8 mouse cellular contexts compared by ENCODE assay signal in the genomic region with DNA sequence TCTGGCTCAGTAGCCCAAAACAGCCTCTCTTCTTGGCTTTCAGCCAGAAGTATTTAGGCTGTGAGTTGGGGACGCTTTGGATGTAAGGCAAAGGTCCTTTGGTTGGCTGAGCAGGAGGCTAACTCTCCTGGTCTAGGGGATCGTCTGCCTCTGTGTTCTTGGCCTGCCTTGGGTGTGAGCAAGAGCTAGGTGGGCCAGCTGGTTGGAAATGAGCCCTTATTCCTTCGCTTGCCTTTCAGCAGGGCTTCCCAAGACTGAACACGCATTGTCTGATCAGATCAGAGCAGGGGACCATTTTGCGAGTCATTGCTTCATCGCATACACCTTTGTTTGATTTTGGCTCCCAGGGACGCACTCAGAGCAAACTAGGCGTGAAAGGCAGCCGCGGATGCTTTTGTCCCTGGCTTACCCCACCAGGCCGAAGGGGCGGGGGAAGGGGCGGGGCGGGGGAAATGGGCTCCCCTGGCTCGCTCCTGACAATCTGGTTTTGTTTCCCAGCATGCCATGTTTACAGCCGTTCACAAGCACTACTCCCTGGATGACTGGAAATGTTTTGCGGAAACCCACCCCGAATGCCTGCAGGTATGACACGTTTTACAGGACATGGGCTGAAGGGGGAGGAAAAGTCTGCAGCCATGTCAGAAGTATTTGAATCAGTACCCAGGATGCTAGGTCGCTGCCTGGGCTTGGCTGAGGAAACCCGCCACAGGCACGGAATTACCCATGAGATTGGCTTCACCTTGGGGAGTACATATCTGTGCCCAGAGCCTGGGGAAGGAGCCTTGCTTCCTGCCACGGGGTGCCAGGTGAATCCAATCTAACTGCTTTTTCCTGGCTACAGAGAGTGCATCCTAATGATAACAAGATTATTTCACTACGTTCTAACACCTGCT. TPM values are rescaled to one million over a fixed set of nuclear protein-coding genes. Genes with fewer than 3 reads are reported as not detected.
DNase-seq lines count a peak whose midpoint lies in the region; ATAC-seq lines count a peak whose summit lies in the region.

No protein-coding gene starts in this region.

- H3K27ac ChIP-seq in heart, embryonic 14.5 days (replicated peaks in 1 of 2; ENCODE audit: control insufficient read depth in 1 of 2, insufficient read depth in 1 of 2, low read depth in 2 of 2, low read length in 2 of 2) = peak overlapping the region; percentile 19 to 21; a peak in 3 of 4 replicates
- H3K27ac ChIP-seq in midbrain, embryonic 13.5 days = peak overlapping the region; percentile 62

- no peak for ATAC-seq in heart, embryonic 14.5 days (ENCODE audit: insufficient number of reproducible peaks, insufficient read depth, low FRiP score, low read depth)
- ATAC-seq in midbrain, embryonic 13.5 days = peak; percentile 82

- H3K4me2 ChIP-seq in heart, embryonic 14.5 days (ENCODE audit: low read length) = peak overlapping the region; percentile 53
- peak overlapping the region; percentile 61 for H3K4me2 ChIP-seq in midbrain, embryonic 13.5 days (replicated peaks)

- 11% methylated on average over 24 of the region's 24 CpGs for WGBS in heart, embryonic 14.5 days
- 2% methylated on average over 24 of the region's 24 CpGs for WGBS in midbrain, embryonic 13.5 days

- no peaks in the 10 kb centered on the region for H3K9me3 ChIP-seq in heart, embryonic 14.5 days (ENCODE audit: control insufficient read depth, low read length)
- H3K9me3 ChIP-seq in midbrain, embryonic 13.5 days = no peaks in the 10 kb centered on the region

- peak overlapping the region in 1 of 2 experiments; percentile 8; a peak in 2 of 4 replicates for H3K4me3 ChIP-seq in heart, embryonic 14.5 days (ENCODE audit: control insufficient read depth in 1 of 2, insufficient read depth in 1 of 2, low read depth in 1 of 2, low read length in 2 of 2)
- peak overlapping the region; percentile 34 for H3K4me3 ChIP-seq in midbrain, embryonic 13.5 days (replicated peaks)

- peak; percentile 52 for DNase-seq in adrenal gland, postnatal 14 days
- DNase-seq in adrenal gland, adult 18-20 months (ENCODE audit: low spot score in 2 of 2) = no peak
- DNase-seq in brain, adult 2 months (ENCODE audit: low read depth, low spot score) = peak; percentile 45
- peak; percentile 59 to 79 for DNase-seq in kidney, postnatal 25 days
- no peak for DNase-seq in spleen, postnatal 36 days (ENCODE audit: low spot score in 2 of 2)
- no peak for DNase-seq in thymus, postnatal 4 days

- H3K4me1 ChIP-seq in heart, embryonic 14.5 days (ENCODE audit: control insufficient read depth in 2 of 2, insufficient read depth in 2 of 2, low read length in 2 of 2) = peaks cover 37 to 54% of the 10 kb centered on the region in 2 experiments
- peaks cover 38% of the 10 kb centered on the region for H3K4me1 ChIP-seq in midbrain, embryonic 13.5 days (replicated peaks)

- H3K27me3 ChIP-seq in heart, embryonic 14.5 days (ENCODE audit: control insufficient read depth, insufficient read depth, low read length) = no peaks in the 10 kb centered on the region
- H3K27me3 ChIP-seq in midbrain, embryonic 13.5 days = peaks cover 4% of the 10 kb centered on the region; the same call in 1 of the 2 replicates

- H3K9ac ChIP-seq in heart, embryonic 14.5 days (ENCODE audit: low read length) = peak overlapping the region; percentile 18
- H3K9ac ChIP-seq in midbrain, embryonic 13.5 days (replicated peaks) = peak overlapping the region; percentile 42

- H3K36me3 ChIP-seq in heart, embryonic 14.5 days (ENCODE audit: control insufficient read depth, insufficient read depth, low read length) = peaks cover 58% of the 10 kb centered on the region
- no peaks in the 10 kb centered on the region for H3K36me3 ChIP-seq in midbrain, embryonic 13.5 days

RNA-seq across cellular contexts. Expression of a gene that starts 9.5 kb away (rescaled TPM):
- 142 and 201 TPM in 2 replicates for total RNA-seq in adrenal gland, postnatal 14 days (2021)
- total RNA-seq in adrenal gland, adult 18-20 months (2021) = 10 to 100 TPM; 40.3 to 84.5 TPM
- polyA plus RNA-seq in heart, embryonic 14.5 days (2014; fragmentation: Nextera tagmentation; extraction: Ambion mirVana) = 202 and 210 TPM in 2 replicates
- polyA plus RNA-seq in midbrain, embryonic 13.5 days (2015; fragmentation: Nextera tagmentation; extraction: Ambion mirVana) = 19.0 and 20.4 TPM in 2 replicates

Comparison
In these comparisons a context has a peak if more than half of its experiments do, and no peak if none do; other contexts are left out.
1. DNase-seq: peak in adrenal gland, postnatal 14 days (single experiment), brain, adult 2 months (single experiment) and kidney, postnatal 25 days (2 of 2); none in adrenal gland, adult 18-20 months (0 of 2), spleen, postnatal 36 days (0 of 2) and thymus, postnatal 4 days (single experiment).